Mouse (Mus musculus) embryonic fibroblast, embryonic 13.5 days (primary cell): ENCODE measurements around the gene Ankrd13c.

Source experiments
- CTCF ChIP-seq: IDR thresholded peaks from 2 replicates; pipeline ENCODE4 v1.5.1; 2011; ENCODE audit warnings: mild to moderate bottlenecking, control low read depth, low read length, moderate library complexity, borderline replicate concordance; ENCODE audit not compliant: insufficient read depth
- POLR2A ChIP-seq: IDR thresholded peaks from 2 replicates; pipeline ENCODE4 v1.6.1; 2011; ENCODE audit warnings: low read depth, mild to moderate bottlenecking, control low read depth, low read length, moderate library complexity

- TF ChIP-seq CTCF (no peak), POLR2A (peak; percentile 82)
Measured at GRCm38 (mm10) chr3:157946843-157947358, at the start of gene Ankrd13c.
